Mouse (Mus musculus) right cerebral cortex, adult 2 months (tissue): ENCODE results near the gene Mms22l.
A peak's percentile ranks its signal among the peaks of the same experiment; 100 is the strongest.
"Not testable (repeated sequence)": the region's sequence is repeated elsewhere in the genome, so short reads cannot be mapped to it uniquely, and the experiment has no call there.

Experiments used
- DNase-seq, 2 experiments: peaks; one replicate each; pipeline ENCODE4 v3.0.0; 2021 to 2022; ENCODE audit warnings: low spot score in 2 of 2

The Mms22l gene

GRCm38 (mm10) chr4:24496116-24496952 lies at the start of gene Mms22l:
Gene Mms22l (plus strand): TSS chr4:24496451.
- DNase-seq, result peak; percentile 92 to 93

DNA sequence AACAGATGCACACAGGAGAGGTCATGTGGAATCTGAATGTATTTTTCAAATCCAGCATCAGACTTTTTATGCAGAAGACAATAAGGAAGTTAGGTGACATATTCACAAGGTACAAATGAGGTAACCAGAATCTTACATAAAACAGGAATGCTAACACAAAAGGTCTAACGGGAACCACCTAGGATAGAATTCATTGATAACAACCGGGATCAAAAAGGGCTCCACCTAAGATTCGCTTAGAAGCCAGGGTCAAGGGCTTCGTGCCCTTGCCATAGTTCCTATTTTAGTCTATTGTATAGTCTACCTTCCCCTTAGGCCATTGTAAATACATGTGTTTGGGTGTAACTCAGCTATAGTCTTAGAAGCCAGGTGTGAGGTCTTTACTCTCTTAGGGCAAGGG lies 12.2 kb upstream of the Mms22l start:
- DNase-seq, result not testable (repeated sequence)

DNA sequence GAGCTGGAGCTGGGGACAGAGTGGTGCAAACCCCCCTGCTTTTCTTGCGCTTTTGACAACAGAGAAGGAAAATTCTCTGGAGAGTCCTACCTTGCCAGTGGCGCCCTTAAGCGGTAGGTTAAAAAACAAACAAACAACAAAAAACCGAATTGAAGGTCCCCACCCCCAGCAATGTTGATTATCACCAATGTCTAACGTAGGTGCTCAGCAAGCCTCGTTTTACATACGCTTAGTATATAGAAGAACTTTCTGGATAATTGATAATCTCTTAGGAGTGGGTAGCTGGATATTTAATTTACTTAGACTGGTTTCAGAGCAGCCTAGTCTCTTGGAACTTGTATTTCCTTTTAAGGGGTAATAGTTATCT lies 685 bp downstream of the Mms22l start:
- DNase-seq, result no peak

DNA sequence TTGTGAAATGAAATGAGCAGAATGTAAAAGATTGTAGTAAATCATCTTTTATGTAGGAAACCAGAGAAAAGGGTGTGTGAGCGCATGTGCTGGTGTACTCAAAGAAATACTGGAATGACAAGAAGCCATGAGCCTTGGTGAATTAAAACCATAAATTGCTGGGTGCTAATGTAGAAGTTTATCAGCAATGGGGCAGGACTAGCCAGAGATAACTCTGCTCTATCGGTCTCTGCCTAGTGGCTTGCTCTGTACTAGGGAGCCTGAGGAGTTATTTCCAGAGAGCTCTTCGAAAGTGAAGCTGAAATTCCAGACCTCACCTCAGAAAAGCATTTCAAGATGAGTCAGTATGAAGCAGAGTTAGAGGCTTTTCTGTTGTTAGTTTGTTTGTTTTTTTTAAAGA lies 12.9 kb downstream of the Mms22l start:
- no peak for DNase-seq

- no peak for DNase-seq
Measured at GRCm38 (mm10) chr4:24536989-24537388, 40.7 kb downstream of the Mms22l start.

DNA sequence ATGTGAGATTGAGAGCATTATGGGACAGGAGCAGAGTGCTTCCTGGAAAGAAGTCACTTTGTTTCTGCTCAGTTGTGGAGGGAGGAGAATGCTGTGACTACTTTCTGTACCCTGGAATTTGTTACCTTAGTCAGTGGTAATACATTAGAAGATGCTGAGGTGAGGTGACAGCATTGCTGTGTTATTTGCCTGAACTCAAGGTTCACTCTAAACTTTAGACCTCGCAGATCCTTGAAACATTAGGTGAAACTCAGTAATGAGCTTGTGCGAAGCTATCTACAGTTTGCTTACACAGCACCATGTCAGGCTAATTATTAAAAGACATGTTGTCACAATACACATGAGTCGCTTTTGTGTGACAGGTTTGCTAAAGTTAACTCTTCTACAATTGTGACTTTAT lies 47.2 kb downstream of the Mms22l start:
- DNase-seq, result no peak

GRCm38 (mm10) chr4:24544677-24545151 lies 48.5 kb downstream of the Mms22l start:
- DNase-seq, result peak; percentile 81 to 84

- no peak for DNase-seq
Measured at GRCm38 (mm10) chr4:24556116-24556820, 60.0 kb downstream of the Mms22l start.

- DNase-seq, result no peak
Measured at GRCm38 (mm10) chr4:24557149-24557548, 60.9 kb downstream of the Mms22l start.

DNA sequence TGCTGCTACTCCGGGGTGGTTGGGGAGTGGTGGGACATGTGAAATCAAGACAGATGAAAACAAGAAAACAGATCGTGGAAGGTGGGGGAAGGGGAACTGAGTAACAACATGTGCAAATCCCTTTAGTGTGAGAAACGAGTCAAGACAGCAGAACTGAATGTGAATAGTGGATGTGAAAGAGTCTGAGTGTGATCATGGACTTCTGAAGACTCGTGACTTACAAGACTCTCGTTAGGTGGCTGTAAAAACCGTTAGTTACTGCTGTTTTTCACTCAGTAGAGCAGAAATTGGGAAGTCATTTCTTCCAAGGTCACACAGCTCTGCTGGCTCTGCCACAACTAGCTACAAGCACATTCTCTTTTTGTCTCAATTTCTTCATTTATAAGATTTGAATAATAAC lies 71.8 kb downstream of the Mms22l start:
- DNase-seq, result no peak

- no peak for DNase-seq
Measured at GRCm38 (mm10) chr4:24568989-24569556, 72.8 kb downstream of the Mms22l start.

GRCm38 (mm10) chr4:24574276-24574675 lies 78.0 kb downstream of the Mms22l start:
- peak; percentile 91 to 94 for DNase-seq

- DNase-seq, result no peak
Measured at GRCm38 (mm10) chr4:24577594-24577993, 81.3 kb downstream of the Mms22l start.

DNA sequence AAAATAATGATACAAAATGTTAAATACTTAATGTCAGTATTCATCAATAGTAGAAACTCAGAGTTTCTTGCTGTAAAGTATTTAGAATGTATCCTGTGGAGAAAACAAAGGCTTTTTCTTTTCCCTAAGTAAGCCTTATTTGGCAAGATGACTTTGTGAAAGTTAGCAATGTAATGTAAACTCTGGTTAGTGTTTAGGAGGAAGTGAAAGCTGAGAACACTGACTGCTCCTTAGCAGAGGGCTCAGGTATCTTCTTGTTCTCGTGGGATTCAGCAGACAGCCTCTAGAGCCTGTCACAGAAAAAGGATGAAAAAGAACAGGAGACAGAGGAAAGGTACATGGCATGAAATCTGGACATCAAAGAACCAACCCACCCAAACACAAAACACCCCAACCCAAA lies 86.0 kb downstream of the Mms22l start:
- DNase-seq, result no peak

GRCm38 (mm10) chr4:24583997-24584396 lies 87.7 kb downstream of the Mms22l start:
- no peak for DNase-seq

- no peak for DNase-seq
Measured at GRCm38 (mm10) chr4:24594824-24595223, 98.6 kb downstream of the Mms22l start.

DNA sequence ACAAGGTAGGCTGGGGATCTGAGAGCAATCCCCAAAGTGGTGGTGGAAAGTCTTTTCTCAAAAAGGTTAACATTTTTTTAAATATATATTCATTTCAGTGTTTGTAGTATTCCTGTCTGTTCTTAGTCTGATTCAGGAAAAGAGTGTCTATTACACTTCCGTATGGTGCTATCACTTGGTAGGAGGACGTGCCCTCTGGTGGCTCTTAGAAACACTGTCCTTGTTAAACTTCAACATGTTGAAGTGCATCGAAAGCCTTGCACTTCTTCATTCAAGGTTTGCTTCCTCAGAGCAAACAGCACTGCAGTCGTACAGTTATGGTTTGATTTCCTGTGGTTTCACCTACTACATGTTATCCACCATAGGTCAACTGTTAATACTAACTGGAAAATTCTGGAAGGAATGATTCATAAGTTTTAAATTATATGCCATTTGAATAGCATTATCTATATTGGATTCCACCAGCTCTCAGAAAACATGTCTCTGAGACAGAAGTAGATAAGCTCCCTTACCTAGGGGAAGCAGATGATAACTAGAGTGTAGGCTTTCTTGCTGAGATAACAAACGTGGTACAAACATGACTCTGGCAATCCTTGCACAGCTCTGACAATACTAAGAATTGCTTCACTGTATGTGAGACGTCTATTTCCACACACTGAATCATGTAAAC lies 100.8 kb downstream of the Mms22l start:
- DNase-seq, result no peak

DNA sequence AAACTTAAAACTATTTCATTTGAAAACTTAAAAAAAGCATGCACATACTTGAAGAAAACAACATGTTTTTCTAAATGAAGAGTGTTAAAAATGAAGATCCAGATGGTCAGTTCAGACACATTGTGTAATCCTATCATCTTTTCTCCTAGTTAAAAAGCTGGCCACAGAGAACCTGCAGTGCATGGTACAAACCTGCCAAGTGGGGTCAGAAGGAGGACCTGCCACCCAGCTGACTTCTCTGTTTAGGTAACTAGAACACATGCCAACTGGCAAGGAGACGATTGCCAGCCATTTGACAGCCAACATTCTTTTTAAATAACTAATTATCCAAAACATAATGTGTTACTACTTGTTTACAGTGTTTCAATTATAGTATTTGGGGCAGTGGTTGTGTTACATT lies 102.4 kb downstream of the Mms22l start:
- DNase-seq, result no peak

GRCm38 (mm10) chr4:24601711-24602110 lies 105.5 kb downstream of the Mms22l start:
- no peak for DNase-seq

GRCm38 (mm10) chr4:24609085-24609484 lies 112.8 kb downstream of the Mms22l start:
- DNase-seq, result no peak

DNA sequence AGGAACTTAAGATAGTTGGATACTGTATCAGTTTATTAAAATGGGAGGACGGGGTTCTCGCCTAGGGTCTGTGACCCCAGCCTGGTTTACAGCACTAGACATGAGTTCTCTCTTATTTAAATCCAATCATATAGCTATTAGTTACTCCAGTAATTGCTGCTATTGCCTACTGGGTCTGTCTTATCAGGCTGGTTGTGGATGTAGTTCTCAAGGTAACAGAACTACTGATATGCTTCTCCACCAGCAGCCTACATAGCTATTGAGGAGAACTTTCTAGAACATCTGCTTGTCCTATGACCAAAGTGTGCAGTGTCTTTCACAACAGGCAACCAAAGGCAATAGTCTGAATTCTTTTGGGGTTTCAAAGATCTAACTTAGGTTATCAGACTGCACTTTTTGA lies 113.3 kb downstream of the Mms22l start:
- DNase-seq, result no peak

DNA sequence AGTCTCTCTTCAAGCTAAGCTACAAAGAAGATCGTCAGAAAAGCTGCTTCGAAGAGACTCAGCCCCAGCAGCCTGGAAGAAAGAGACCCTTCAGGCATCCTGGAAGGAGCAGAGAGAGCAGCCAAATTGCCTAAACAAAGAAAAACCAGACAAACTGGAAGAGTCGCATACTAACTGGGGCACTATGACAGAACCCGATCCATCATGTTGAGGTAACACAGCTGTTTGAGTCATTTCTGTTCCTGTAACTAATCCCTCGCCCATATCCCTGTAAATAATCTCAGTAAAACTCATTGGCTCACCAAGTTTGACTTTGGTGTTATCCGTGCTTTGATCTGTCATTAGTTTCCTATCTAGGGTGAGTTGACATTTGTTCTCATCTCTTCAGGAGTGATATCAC lies 123.8 kb downstream of the Mms22l start:
- DNase-seq, result no peak
